Mouse (Mus musculus) bone marrow macrophage, adult 2 months (primary cell): ENCODE measurements around the gene Nbea.

Source experiments
- CTCF ChIP-seq: IDR thresholded peaks from 2 replicates; pipeline ENCODE4 v1.5.1; 2012; ENCODE audit warnings: low read depth, mild to moderate bottlenecking, low read length, moderate library complexity
- POLR2A ChIP-seq: IDR thresholded peaks from 2 replicates; pipeline ENCODE4 v1.6.1; 2012; ENCODE audit warnings: mild to moderate bottlenecking, low read depth, low read length, borderline replicate concordance

DNA sequence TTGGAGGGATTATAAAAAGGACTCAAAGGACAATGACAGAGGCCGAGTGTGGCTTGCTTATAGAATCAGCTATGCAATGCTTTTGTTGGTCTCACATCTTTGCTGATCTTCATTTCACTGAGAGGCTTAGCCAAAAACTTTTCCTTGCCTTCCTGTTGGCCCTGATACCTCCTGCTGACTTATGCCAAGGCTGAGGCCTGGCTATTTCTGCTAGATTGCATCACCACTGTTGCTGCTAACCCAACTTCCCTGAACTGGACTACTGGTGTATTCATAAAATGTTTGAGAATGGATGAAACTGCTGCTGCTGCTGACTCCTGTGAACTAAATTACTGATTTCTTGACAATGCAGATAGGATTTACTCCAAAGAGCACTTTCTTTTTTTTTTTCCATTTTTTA lies 274.2 kb downstream of the Nbea start:
- TF ChIP-seq CTCF (no peak), POLR2A (no peak)
